In genomic region chr13:95348476-95348875, GRCm38 (mm10) we compare ENCODE assay signal across 34 mouse cellular contexts. TPM values are rescaled to one million over a fixed set of nuclear protein-coding genes. Genes with fewer than 3 reads are reported as not detected.
A peak's percentile ranks its signal among the peaks of the same experiment; 100 is the strongest.
DNase-seq lines count a peak whose midpoint lies in the region; ATAC-seq and TF ChIP-seq lines count a peak whose summit lies in the region.
"Had no signal": no experiment of that assay in that cellular context is flagged by ENCODE, and none has a peak within 500 bp of the region (broad histone marks: within the 10 kb centered on the region; RNA-seq: fewer than 3 reads in every experiment).

No protein-coding gene starts in this region.

- peaks cover 0 to 7% of the 10 kb centered on the region in 2 experiments; a peak in 2 of 4 replicates for H3K36me3 ChIP-seq in MEL (ENCODE audit: control insufficient read depth in 1 of 2, insufficient read depth in 2 of 2, low read length in 2 of 2)
- H3K36me3 ChIP-seq in limb, embryonic 15.5 days, result peaks cover 38% of the 10 kb centered on the region

- no peaks in the 10 kb centered on the region for H3K9me3 ChIP-seq in MEL (replicated peaks; ENCODE audit: insufficient read depth, low read length)
- H3K9me3 ChIP-seq in limb, embryonic 15.5 days, result no peaks in the 10 kb centered on the region
- H3K9me3 ChIP-seq: embryonic facial prominence, embryonic 13.5 days; forebrain, embryonic 10.5 days; G1E; heart, embryonic 10.5 days; heart, embryonic 15.5 days; hindbrain, embryonic 13.5 days; limb, embryonic 13.5 days; liver, embryonic 13.5 days; megakaryocyte, embryonic 14.5 days; midbrain, embryonic 12.5 days; neural tube, embryonic 12.5 days had no signal

- TF ChIP-seq EP300 in MEL (IDR thresholded peaks at IDR 0.05; ENCODE audit: low read depth in 1 of 2, low read length in 2 of 2), result no peak

- H3K27me3 ChIP-seq in MEL (ENCODE audit: control insufficient read depth in 1 of 2, insufficient read depth in 2 of 2, low read length in 2 of 2), result no peaks in the 10 kb centered on the region
- H3K27me3 ChIP-seq in limb, embryonic 15.5 days, result no peaks in the 10 kb centered on the region
- H3K27me3 ChIP-seq: embryonic facial prominence, embryonic 13.5 days; heart, embryonic 15.5 days; hindbrain, embryonic 13.5 days; limb, embryonic 13.5 days; liver, embryonic 13.5 days; midbrain, embryonic 12.5 days; neural tube, embryonic 12.5 days; Patski had no signal

- no peak for TF ChIP-seq POLR2A in MEL (IDR thresholded peaks at IDR 0.05; ENCODE audit: control insufficient read depth in 1 of 2, insufficient read depth in 1 of 2, low read depth in 1 of 2, low read length in 2 of 2, poor library complexity in 1 of 2)

- H3K27ac ChIP-seq in MEL (ENCODE audit: control insufficient read depth, low read depth, low read length), result no peak overlapping the region
- H3K27ac ChIP-seq in limb, embryonic 15.5 days, result no peak overlapping the region
- H3K27ac ChIP-seq: embryonic facial prominence, embryonic 13.5 days; forebrain, embryonic 10.5 days; heart, embryonic 10.5 days; heart, embryonic 15.5 days; hindbrain, embryonic 13.5 days; limb, embryonic 13.5 days; liver, embryonic 13.5 days; midbrain, embryonic 12.5 days; neural tube, embryonic 12.5 days had no signal

- no peak for TF ChIP-seq CTCF in MEL (IDR thresholded peaks at IDR 0.05 in 2 of 3, conservative IDR thresholded peaks at IDR 0.05 in 1 of 3; ENCODE audit: control insufficient read depth in 1 of 3, insufficient read depth in 1 of 3, low read depth in 2 of 3, low read length in 3 of 3, poor library complexity in 1 of 3, severe bottlenecking in 1 of 3)

- 0 out of 2 replicates have a peak, but pooled peaks have one; percentile 40 for ATAC-seq in limb, embryonic 15.5 days (ENCODE audit: insufficient number of reproducible peaks, low FRiP score, low TSS enrichment, low read depth)
- ATAC-seq: forebrain, postnatal 0 days; intestine, postnatal 0 days; lung, postnatal 0 days; Patski had no signal

- H3K4me3 ChIP-seq in MEL (ENCODE audit: control insufficient read depth in 1 of 2, insufficient read depth in 1 of 2, low read depth in 2 of 2, low read length in 2 of 2), result no peak overlapping the region
- no peak overlapping the region for H3K4me3 ChIP-seq in limb, embryonic 15.5 days
- H3K4me3 ChIP-seq: embryonic facial prominence, embryonic 13.5 days; forebrain, embryonic 10.5 days; heart, embryonic 10.5 days; heart, embryonic 15.5 days; hindbrain, embryonic 13.5 days; limb, embryonic 13.5 days; liver, embryonic 13.5 days; megakaryocyte, embryonic 14.5 days; midbrain, embryonic 12.5 days; myocyte; neural tube, embryonic 12.5 days had no signal

- no peaks in the 10 kb centered on the region for H3K79me2 ChIP-seq in MEL (ENCODE audit: control insufficient read depth, insufficient read depth, low read length, poor library complexity)

- intact Hi-C loops in heart, postnatal 36 days (cut with DNase I), result loop anchor here (5.0 kb wide), 1 partner anchor 96 kb away; the partner anchor contains the start of gene Pde8b

- TF ChIP-seq RAD21 in MEL (IDR thresholded peaks at IDR 0.05; ENCODE audit: low read depth, low read length), result no peak

- no peaks in the 10 kb centered on the region for H3K4me1 ChIP-seq in MEL (ENCODE audit: control insufficient read depth in 1 of 2, insufficient read depth in 2 of 2, low read length in 2 of 2)
- no peaks in the 10 kb centered on the region for H3K4me1 ChIP-seq in limb, embryonic 15.5 days
- H3K4me1 ChIP-seq: forebrain, embryonic 10.5 days; heart, embryonic 10.5 days; heart, embryonic 15.5 days; limb, embryonic 13.5 days; midbrain, embryonic 12.5 days; neural tube, embryonic 12.5 days had no signal

- no peak overlapping the region for H3K9ac ChIP-seq in MEL (ENCODE audit: control insufficient read depth, low read depth, low read length, poor library complexity, severe bottlenecking)
- H3K9ac ChIP-seq in limb, embryonic 15.5 days, result no peak overlapping the region
- H3K9ac ChIP-seq: embryonic facial prominence, embryonic 13.5 days; forebrain, postnatal 0 days; heart, embryonic 15.5 days; hindbrain, embryonic 13.5 days; limb, embryonic 13.5 days; liver, embryonic 13.5 days; midbrain, embryonic 12.5 days; neural tube, embryonic 12.5 days had no signal

- peak; percentile 32 to 46 for DNase-seq in cerebellum, adult 18-20 months
- DNase-seq in cerebellum, adult 11 months, result no peak
- DNase-seq in embryo, embryonic 10.5 days (ENCODE audit: low spot score), result peak; percentile 4
- no peak for DNase-seq in embryo, embryonic 9.5 days (ENCODE audit: extremely low spot score)
- DNase-seq in MEL (ENCODE audit: low read depth, low spot score), result no peak
- DNase-seq in heart, postnatal 36 days, result no peak
- DNase-seq: adrenal gland, postnatal 14 days; forebrain, postnatal 0 days; gastrocnemius, postnatal 25 days; heart, adult 11 months; kidney, postnatal 14 days; layer of hippocampus, adult 9-11 months; liver, embryonic 13.5 days; lung, adult 18-20 months; lung, postnatal 4 days; right cerebral cortex, adult 18-20 months; spleen, adult 18-20 months; thymus, adult 18-20 months; thymus, postnatal 25 days had no signal

- H3K4me2 ChIP-seq in limb, embryonic 15.5 days, result no peak overlapping the region
- H3K4me2 ChIP-seq: embryonic facial prominence, embryonic 13.5 days; heart, embryonic 15.5 days; hindbrain, embryonic 13.5 days; limb, embryonic 13.5 days; liver, embryonic 13.5 days; midbrain, embryonic 12.5 days; neural tube, embryonic 12.5 days had no signal

- WGBS in limb, embryonic 15.5 days, result 93% methylated on average over 3 of the region's 3 CpGs

TF ChIP-seq in MEL, 35 proteins besides CTCF, POLR2A, EP300 and RAD21:
- TF ChIP-seq SIN3A (IDR thresholded peaks at IDR 0.05; ENCODE audit: low read length) (no peak), POLR2AphosphoS2 (IDR thresholded peaks at IDR 0.05; ENCODE audit: low read length) (peak; percentile 56; the same call in 1 of the 2 replicates)

RNA-seq across cellular contexts. Expression of gene Zbed3, which starts 25.1 kb away (rescaled TPM):
- total RNA-seq in MEL (2012; rRNA removed), result not detected in 2 replicates
- not detected for polyA plus RNA-seq in MEL (2012; ENCODE audit: insufficient read depth in 1 of 2, insufficient read length in 2 of 2, low read depth in 1 of 2, low replicate concordance in 2 of 2, missing spikeins in 1 of 2)
- 58.9 and 59.9 TPM in 2 replicates for polyA plus RNA-seq in limb, embryonic 15.5 days (2015; fragmentation: Nextera tagmentation; extraction: Ambion mirVana)
- total RNA-seq in heart, postnatal 36 days (2021), result 10 to 100 TPM; 14.3 to 17.2 TPM
- polyA plus RNA-seq: G1E had no signal

RNA-seq across cellular contexts. Expression of gene Aggf1, which starts 26.7 kb away (rescaled TPM):
- total RNA-seq in MEL (2012; rRNA removed), result 46.1 and 55.1 TPM in 2 replicates
- 10 to 100 TPM; 50.5 to 74.5 TPM for polyA plus RNA-seq in MEL (2012; ENCODE audit: insufficient read depth in 1 of 2, insufficient read length in 2 of 2, low read depth in 1 of 2, low replicate concordance in 2 of 2, missing spikeins in 1 of 2)
- 29.7 and 30.8 TPM in 2 replicates for polyA plus RNA-seq in limb, embryonic 15.5 days (2015; fragmentation: Nextera tagmentation; extraction: Ambion mirVana)
- 10 to 100 TPM; 20.6 to 22.1 TPM for total RNA-seq in heart, postnatal 36 days (2021)

Comparison
In these comparisons a context has a peak if more than half of its experiments do, and no peak if none do; other contexts are left out.
1. DNase-seq: peak in cerebellum, adult 18-20 months (2 of 2) and embryo, embryonic 10.5 days (single experiment); none in cerebellum, adult 11 months (single experiment), embryo, embryonic 9.5 days (single experiment), MEL (single experiment) and heart, postnatal 36 days (0 of 2).
2. RNA of gene Zbed3, which starts 25.1 kb away (total RNA-seq): 14.3 to 17.2 TPM in heart, postnatal 36 days; not detected in MEL; every median in the first group is over 10 times any median in the second.